Mouse (Mus musculus) forebrain, embryonic 12.5 days (tissue): ENCODE data around the gene Col6a4. TPM values are rescaled to one million over a fixed set of nuclear protein-coding genes. Genes with fewer than 3 reads are reported as not detected.

ENCODE experiments used
- ATAC-seq: fragments of 200-750 bp; cut with Nextera tagmentation; 2 replicates; pipeline ENCODE4 v1.8.0; 2017; ENCODE audit warnings: moderate TSS enrichment; ENCODE audit not compliant: low FRiP score
- H3K27ac ChIP-seq: fragments of 300-500 bp; sonication (generic); 2 replicates; pipeline ENCODE4 v1.5.1; 2016; ENCODE audit warnings: mild to moderate bottlenecking
- H3K27me3 ChIP-seq: fragments of 300-500 bp; sonication (generic); 2 replicates; pipeline ENCODE4 v1.6.1; 2016; ENCODE audit warnings: mild to moderate bottlenecking
- H3K36me3 ChIP-seq: fragments of 300-500 bp; sonication (generic); replicated peaks from 2 replicates; pipeline ENCODE4 v1.6.1; 2016; ENCODE audit warnings: mild to moderate bottlenecking
- H3K4me1 ChIP-seq: fragments of 300-500 bp; sonication (generic); 2 replicates; pipeline ENCODE4 v1.6.1; 2016
- H3K4me2 ChIP-seq: fragments of 300-500 bp; sonication (generic); 2 replicates; pipeline ENCODE4 v1.6.1; 2016; ENCODE audit warnings: mild to moderate bottlenecking, moderate library complexity
- H3K4me3 ChIP-seq: fragments of 300-500 bp; sonication (generic); replicated peaks from 2 replicates; pipeline ENCODE4 v1.5.1; 2016; ENCODE audit warnings: mild to moderate bottlenecking
- H3K9ac ChIP-seq: fragments of 300-500 bp; sonication (generic); 2 replicates; pipeline ENCODE4 v1.6.1; 2016; ENCODE audit warnings: mild to moderate bottlenecking
- H3K9me3 ChIP-seq: fragments of 300-500 bp; sonication (generic); 2 replicates; pipeline ENCODE4 v1.6.1; 2016
- WGBS: fragments of 180-500 bp; shearing (Covaris S2); methylation state at CpG from one replicate; pipeline ENCODE4 v1.1.7; 2016; 5-methylcytosine and 5-hydroxymethylcytosine counted together
- polyA plus RNA-seq: library from polyadenylated mRNA; unstranded; fragments of >200 nt; fragmentation: Nextera tagmentation; extraction: Ambion mirVana; gene quantifications from 2 replicates; pipeline ENCODE4 v1.2.1, GENCODE M21; 2016

Col6a4 gene
- polyA plus RNA-seq, 1 experiment from 2014 or later = 0.27 TPM

DNA sequence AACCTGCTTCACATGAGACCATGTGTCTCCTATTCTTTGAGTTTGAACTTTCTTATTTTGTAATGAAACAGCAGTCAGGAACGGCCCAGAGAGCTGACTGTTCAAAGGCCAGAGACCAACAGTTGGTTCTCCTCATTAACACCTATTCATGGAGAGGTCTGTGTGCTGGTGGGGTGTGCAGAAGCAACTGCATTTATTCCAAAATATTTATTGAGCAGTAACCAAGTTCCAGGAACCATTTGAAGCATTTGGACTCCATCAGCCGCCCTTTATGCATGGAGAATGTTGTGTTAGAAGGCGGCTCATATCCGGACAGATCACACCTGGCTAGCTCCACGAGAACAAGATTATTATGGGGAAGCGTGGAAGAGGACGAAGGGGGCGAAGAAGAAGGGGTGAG lies 118.1 kb downstream of the Col6a4 start:
- Histone ChIP-seq H3K4me2 (no peak overlapping the region), H3K4me1 (no peaks in the 10 kb centered on the region), H3K9ac (no peak overlapping the region), H3K9me3 (no peaks in the 10 kb centered on the region), H3K36me3 (no peaks in the 10 kb centered on the region), H3K27me3 (no peaks in the 10 kb centered on the region), H3K4me3 (no peak overlapping the region), H3K27ac (no peak overlapping the region)
- no peak for ATAC-seq
- WGBS = 93% methylated on average over 8 of the region's 8 CpGs

GRCm38 (mm10) chr9:105976871-105977270 lies 119.7 kb downstream of the Col6a4 start:
- ATAC-seq = no peak
- Histone ChIP-seq H3K9ac (no peak overlapping the region), H3K27ac (no peak overlapping the region), H3K9me3 (no peaks in the 10 kb centered on the region), H3K4me3 (no peak overlapping the region), H3K36me3 (no peaks in the 10 kb centered on the region), H3K4me1 (no peaks in the 10 kb centered on the region), H3K27me3 (no peaks in the 10 kb centered on the region), H3K4me2 (no peak overlapping the region)
- WGBS = 30% methylated on average over 13 of the region's 13 CpGs

GRCm38 (mm10) chr9:105976314-105976713 lies 120.3 kb downstream of the Col6a4 start:
- no peak for ATAC-seq
- 53% methylated on average over 6 of the region's 6 CpGs for WGBS
- no peaks in the 10 kb centered on the region for H3K9me3 ChIP-seq
- no peaks in the 10 kb centered on the region for H3K4me1 ChIP-seq
- H3K27ac ChIP-seq = no peak overlapping the region
- no peaks in the 10 kb centered on the region for H3K36me3 ChIP-seq
- no peaks in the 10 kb centered on the region for H3K27me3 ChIP-seq
- H3K4me3 ChIP-seq = no peak overlapping the region
- no peak overlapping the region for H3K4me2 ChIP-seq
- H3K9ac ChIP-seq = no peak overlapping the region

DNA sequence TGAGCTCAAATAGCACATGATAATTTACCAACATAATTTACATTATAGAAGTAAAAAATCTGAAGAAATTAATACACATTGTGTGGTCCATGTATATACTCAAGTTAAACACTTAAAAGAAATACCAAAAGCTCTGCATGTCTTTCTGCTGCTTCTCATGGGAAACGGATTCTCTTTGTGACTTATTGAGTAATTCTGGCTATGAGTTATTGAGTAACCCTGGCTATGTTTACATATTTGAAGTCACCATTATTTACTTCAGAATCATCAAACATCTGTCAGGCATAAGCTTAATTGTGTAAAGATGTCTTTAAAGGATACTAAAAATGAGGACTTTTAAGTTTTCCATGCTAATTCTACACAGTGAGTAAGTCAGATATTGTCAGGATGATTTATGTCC lies 122.8 kb downstream of the Col6a4 start:
- no peak overlapping the region for H3K4me2 ChIP-seq
- no peak overlapping the region for H3K4me3 ChIP-seq
- H3K4me1 ChIP-seq = no peaks in the 10 kb centered on the region
- no peak for ATAC-seq
- no peaks in the 10 kb centered on the region for H3K27me3 ChIP-seq
- H3K27ac ChIP-seq = no peak overlapping the region
- no peaks in the 10 kb centered on the region for H3K36me3 ChIP-seq
- no peak overlapping the region for H3K9ac ChIP-seq
- WGBS = 96% methylated on average over 1 of the region's 1 CpGs
- H3K9me3 ChIP-seq = no peaks in the 10 kb centered on the region

DNA sequence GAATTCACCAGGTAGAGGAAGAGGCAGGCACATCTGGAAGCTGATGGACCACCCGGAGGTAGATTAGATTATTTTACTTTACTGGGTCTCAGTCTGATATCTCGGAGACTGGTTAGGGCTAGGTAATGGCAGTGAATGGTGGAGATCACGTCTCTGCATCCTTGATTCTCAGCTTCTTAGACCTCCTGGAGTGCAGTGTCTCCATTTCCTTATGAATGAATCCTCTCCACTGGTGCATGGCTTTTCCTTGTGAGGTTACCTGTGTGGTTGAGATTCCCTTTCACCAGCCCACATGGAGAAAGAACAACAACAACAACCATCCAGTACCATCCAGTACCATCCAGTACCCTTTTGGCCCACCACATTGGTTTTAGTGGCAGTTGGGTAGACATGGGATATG lies 124.6 kb downstream of the Col6a4 start:
- Histone ChIP-seq H3K27me3 (no peaks in the 10 kb centered on the region), H3K36me3 (no peaks in the 10 kb centered on the region), H3K9me3 (no peaks in the 10 kb centered on the region), H3K27ac (no peak overlapping the region), H3K4me3 (no peak overlapping the region), H3K4me1 (no peaks in the 10 kb centered on the region), H3K4me2 (no peak overlapping the region), H3K9ac (no peak overlapping the region)
- WGBS = 88% methylated on average over 3 of the region's 3 CpGs
- ATAC-seq = no peak

DNA sequence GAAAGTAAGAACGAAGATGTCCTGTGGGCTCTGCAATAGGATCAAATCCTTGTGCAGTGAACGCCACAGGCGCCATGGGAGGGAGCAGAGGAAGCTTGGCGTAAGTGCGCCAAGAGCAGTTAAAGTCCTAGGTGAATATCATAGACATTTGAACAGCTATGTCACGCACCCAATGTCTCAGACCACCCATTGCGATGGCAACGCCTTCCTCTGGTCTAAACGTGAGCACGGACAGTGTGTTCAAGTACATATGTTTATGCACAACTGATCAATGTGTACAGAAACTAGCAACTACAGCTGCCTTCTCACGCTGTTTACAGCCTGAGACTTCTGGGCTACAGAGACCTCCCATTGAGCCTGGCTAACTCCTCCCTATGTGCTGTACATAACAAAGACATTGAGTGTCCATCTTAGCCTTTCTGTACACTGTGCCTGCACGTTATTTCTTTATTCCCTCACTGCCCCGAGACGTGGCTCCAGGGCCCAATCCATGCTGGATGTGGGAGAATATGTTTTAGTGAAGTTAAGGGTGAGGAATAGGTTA lies 125.2 kb downstream of the Col6a4 start:
- no peak for ATAC-seq
- no peaks in the 10 kb centered on the region for H3K36me3 ChIP-seq
- no peak overlapping the region for H3K4me3 ChIP-seq
- 89% methylated on average over 14 of the region's 14 CpGs for WGBS
- H3K4me1 ChIP-seq = no peaks in the 10 kb centered on the region
- no peak overlapping the region for H3K4me2 ChIP-seq
- no peaks in the 10 kb centered on the region for H3K9me3 ChIP-seq
- no peak overlapping the region for H3K27ac ChIP-seq
- H3K27me3 ChIP-seq = no peaks in the 10 kb centered on the region
- no peak overlapping the region for H3K9ac ChIP-seq

DNA sequence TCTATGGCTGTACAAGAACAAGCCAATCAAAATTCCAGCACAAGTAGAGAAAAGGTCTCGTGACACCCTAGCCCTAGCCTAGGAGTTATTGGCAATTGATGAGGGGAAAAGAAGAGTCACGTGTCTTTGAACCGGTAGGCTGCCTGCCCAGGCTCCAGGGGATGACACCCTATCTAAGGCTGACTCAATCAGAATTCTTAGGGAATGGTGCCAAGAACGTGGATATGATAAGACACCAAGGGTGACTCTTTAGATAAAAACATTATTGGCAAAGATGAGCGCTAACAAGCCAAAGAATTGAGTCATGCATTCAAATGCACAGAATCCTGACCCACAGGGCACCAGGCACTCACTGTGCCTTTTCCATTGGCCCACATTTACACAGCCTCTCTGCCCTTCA lies 125.7 kb downstream of the Col6a4 start:
- no peaks in the 10 kb centered on the region for H3K9me3 ChIP-seq
- no peak for ATAC-seq
- 90% methylated on average over 5 of the region's 5 CpGs for WGBS

GRCm38 (mm10) chr9:105967976-105968375 lies 128.6 kb downstream of the Col6a4 start:
- no peaks in the 10 kb centered on the region for H3K27me3 ChIP-seq
- ATAC-seq = no peak
- H3K4me3 ChIP-seq = no peak overlapping the region
- no peaks in the 10 kb centered on the region for H3K36me3 ChIP-seq
- 72% methylated on average over 5 of the region's 5 CpGs for WGBS
- H3K27ac ChIP-seq = no peak overlapping the region
- no peak overlapping the region for H3K9ac ChIP-seq
- H3K9me3 ChIP-seq = no peaks in the 10 kb centered on the region
- H3K4me2 ChIP-seq = no peak overlapping the region
- H3K4me1 ChIP-seq = no peaks in the 10 kb centered on the region

More for the DNA sequence above, 125.7 kb downstream of the Col6a4 start:
- Histone ChIP-seq H3K4me3 (no peak overlapping the region), H3K27ac (no peak overlapping the region), H3K27me3 (no peaks in the 10 kb centered on the region), H3K36me3 (no peaks in the 10 kb centered on the region), H3K4me1 (no peaks in the 10 kb centered on the region), H3K4me2 (no peak overlapping the region), H3K9ac (no peak overlapping the region)

DNA sequence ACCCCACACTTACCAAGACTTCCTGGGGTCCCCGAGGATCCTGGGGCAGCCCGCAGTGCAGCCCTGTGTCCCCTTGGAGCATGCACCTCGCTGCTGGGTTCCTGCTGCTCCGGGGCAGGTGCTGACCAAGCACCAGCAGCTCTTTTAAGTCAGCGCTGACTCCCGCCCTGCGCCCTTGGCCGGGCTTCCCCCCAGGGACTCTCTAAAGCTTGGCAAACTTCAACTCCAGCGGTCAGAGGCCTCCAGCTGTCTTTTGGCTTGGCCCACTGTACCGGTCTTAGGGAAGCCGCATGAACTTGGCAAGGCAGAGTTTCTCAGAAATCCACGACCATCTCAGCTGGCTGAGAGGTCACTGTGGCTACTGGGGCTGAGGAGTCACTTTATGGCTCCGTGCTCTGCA lies 136.1 kb downstream of the Col6a4 start, which contains the start of gene Col6a5:
Gene Col6a5 (minus strand): TSS at position 111 of the 400 bp plus-strand sequence.
- Histone ChIP-seq H3K4me2 (no peak within 1 kb of the TSS), H3K9ac (no peak within 1 kb of the TSS), H3K4me1 (no peaks in the 10 kb centered on the region), H3K36me3 (no peaks in the 10 kb centered on the region), H3K27ac (no peak within 1 kb of the TSS), H3K27me3 (no peaks in the 10 kb centered on the region), H3K9me3 (no peaks in the 10 kb centered on the region), H3K4me3 (no peak within 1 kb of the TSS)
- ATAC-seq = no peak
- WGBS = 26% methylated on average over 13 of the region's 13 CpGs

DNA sequence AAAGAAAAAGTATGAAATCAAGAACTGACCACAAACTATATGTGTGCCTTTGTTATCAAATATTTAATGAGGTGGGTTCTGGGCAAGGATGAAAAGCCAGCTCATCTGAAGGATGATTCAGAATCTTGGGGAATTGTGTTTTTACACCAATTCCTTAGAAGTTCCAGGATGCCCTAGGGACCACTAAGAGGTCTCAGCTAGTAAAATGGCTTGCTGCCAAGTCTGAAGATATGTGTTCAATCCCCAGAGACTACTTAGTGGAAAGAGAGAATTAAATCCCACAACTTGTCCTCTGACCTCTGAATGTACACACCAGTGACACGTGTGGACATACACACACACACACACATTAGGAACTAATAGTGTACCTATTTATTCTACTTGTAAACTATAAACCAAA lies 137.5 kb downstream of the Col6a4 start:
- no peak overlapping the region for H3K4me2 ChIP-seq
- WGBS = 93% methylated on average over 1 of the region's 1 CpGs
- H3K36me3 ChIP-seq = no peaks in the 10 kb centered on the region
- ATAC-seq = no peak
- H3K4me3 ChIP-seq = no peak overlapping the region
- H3K9ac ChIP-seq = no peak overlapping the region
- no peaks in the 10 kb centered on the region for H3K4me1 ChIP-seq
- no peaks in the 10 kb centered on the region for H3K9me3 ChIP-seq
- H3K27ac ChIP-seq = no peak overlapping the region
- no peaks in the 10 kb centered on the region for H3K27me3 ChIP-seq

- Histone ChIP-seq H3K9me3 (no peaks in the 10 kb centered on the region), H3K4me1 (no peaks in the 10 kb centered on the region), H3K36me3 (no peaks in the 10 kb centered on the region), H3K9ac (no peak overlapping the region), H3K4me3 (no peak overlapping the region), H3K27ac (no peak overlapping the region), H3K27me3 (no peaks in the 10 kb centered on the region), H3K4me2 (no peak overlapping the region)
- 83% methylated on average over 1 of the region's 1 CpGs for WGBS
- no peak for ATAC-seq
Measured at GRCm38 (mm10) chr9:105949755-105950154, 146.8 kb downstream of the Col6a4 start.

GRCm38 (mm10) chr9:105947577-105947976 lies 149.0 kb downstream of the Col6a4 start:
- ATAC-seq = no peak
- WGBS = 81% methylated on average over 3 of the region's 3 CpGs
- H3K4me3 ChIP-seq = no peak overlapping the region
- no peak overlapping the region for H3K27ac ChIP-seq
- H3K36me3 ChIP-seq = no peaks in the 10 kb centered on the region
- no peak overlapping the region for H3K4me2 ChIP-seq
- no peaks in the 10 kb centered on the region for H3K4me1 ChIP-seq
- no peaks in the 10 kb centered on the region for H3K27me3 ChIP-seq
- no peaks in the 10 kb centered on the region for H3K9me3 ChIP-seq
- H3K9ac ChIP-seq = no peak overlapping the region
